ENCODE assay signal across 14 mouse cellular contexts in the genomic region with DNA sequence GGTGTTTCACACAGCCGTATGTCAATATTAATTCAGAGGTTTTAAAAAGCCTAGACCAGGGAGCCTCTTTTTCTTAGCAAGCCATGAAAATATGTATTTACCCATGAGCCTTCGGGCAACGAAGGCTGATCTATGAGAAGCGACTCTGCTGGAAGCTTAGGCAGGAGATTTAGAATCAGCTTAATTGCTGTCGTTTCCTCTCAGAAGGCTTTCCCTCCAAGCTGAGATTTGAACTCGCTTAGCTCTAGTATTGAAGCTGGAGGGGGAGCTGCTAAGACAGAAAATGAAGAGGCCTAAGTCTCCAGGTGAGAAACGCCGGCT.
DNase-seq lines count a peak whose midpoint lies in the region; ATAC-seq and TF ChIP-seq lines count a peak whose summit lies in the region.
"Had no signal": no experiment of that assay in that cellular context is flagged by ENCODE, and none has a peak within 500 bp of the region (broad histone marks: within the 10 kb centered on the region; RNA-seq: fewer than 3 reads in every experiment).

No protein-coding gene starts in this region.

- H3K9ac ChIP-seq in heart, postnatal 0 days (replicated peaks; ENCODE audit: low read depth, low read length): no peak overlapping the region
- no peak overlapping the region; the same call in 1 of the 2 replicates for H3K9ac ChIP-seq in midbrain, embryonic 14.5 days (replicated peaks; ENCODE audit: low read length)
- no peak overlapping the region for H3K9ac ChIP-seq in midbrain, embryonic 11.5 days (ENCODE audit: low read length)
- no peak overlapping the region for H3K9ac ChIP-seq in stomach, embryonic 16.5 days (ENCODE audit: low read length)
- H3K9ac ChIP-seq: forebrain, embryonic 15.5 days; heart, embryonic 13.5 days; liver, embryonic 15.5 days had no signal

- H3K4me2 ChIP-seq in heart, postnatal 0 days (ENCODE audit: low read depth, low read length): no peak overlapping the region
- no peak overlapping the region for H3K4me2 ChIP-seq in midbrain, embryonic 14.5 days (ENCODE audit: low read length)
- H3K4me2 ChIP-seq in midbrain, embryonic 11.5 days: no peak overlapping the region
- H3K4me2 ChIP-seq in stomach, embryonic 16.5 days (ENCODE audit: low read depth, low read length): no peak overlapping the region
- H3K4me2 ChIP-seq: forebrain, embryonic 15.5 days; heart, embryonic 13.5 days; liver, embryonic 15.5 days had no signal

- no peaks in the 10 kb centered on the region for H3K4me1 ChIP-seq in heart, postnatal 0 days (ENCODE audit: control insufficient read depth, insufficient read depth)
- H3K4me1 ChIP-seq in midbrain, embryonic 14.5 days (ENCODE audit: control insufficient read depth, insufficient read depth, low read length): no peaks in the 10 kb centered on the region; the same call in 1 of the 2 replicates
- H3K4me1 ChIP-seq in midbrain, embryonic 11.5 days (ENCODE audit: control insufficient read depth, insufficient read depth, low read length): no peaks in the 10 kb centered on the region
- H3K4me1 ChIP-seq in stomach, embryonic 16.5 days (ENCODE audit: control insufficient read depth, insufficient read depth, low read length): peaks cover 6% of the 10 kb centered on the region; the same call in 1 of the 2 replicates
- H3K4me1 ChIP-seq: forebrain, embryonic 15.5 days had no signal

- ATAC-seq in heart, postnatal 0 days (ENCODE audit: insufficient read depth, low read depth): no peak
- ATAC-seq in midbrain, embryonic 14.5 days (ENCODE audit: low FRiP score, low TSS enrichment): no peak
- no peak for ATAC-seq in midbrain, embryonic 11.5 days (ENCODE audit: low FRiP score)
- ATAC-seq in inflammation-experienced regulatory T-cells, adult 6 months: peak; percentile 44
- ATAC-seq in stomach, embryonic 16.5 days (ENCODE audit: insufficient read depth, low FRiP score): no peak
- ATAC-seq: forebrain, embryonic 15.5 days; hindbrain, embryonic 16.5 days had no signal

- no peak for TF ChIP-seq EP300 in heart, postnatal 0 days (IDR thresholded peaks at IDR 0.05; ENCODE audit: low read depth)

- no peaks in the 10 kb centered on the region for H3K36me3 ChIP-seq in heart, postnatal 0 days (replicated peaks; ENCODE audit: control insufficient read depth, insufficient read depth, low read length)
- H3K36me3 ChIP-seq in midbrain, embryonic 14.5 days (ENCODE audit: control insufficient read depth, insufficient read depth, low read length): no peaks in the 10 kb centered on the region
- H3K36me3 ChIP-seq in midbrain, embryonic 11.5 days (ENCODE audit: control insufficient read depth, insufficient read depth, low read length): no peaks in the 10 kb centered on the region
- no peaks in the 10 kb centered on the region for H3K36me3 ChIP-seq in stomach, embryonic 16.5 days (ENCODE audit: control insufficient read depth, insufficient read depth, low read length)
- H3K36me3 ChIP-seq: forebrain, embryonic 15.5 days; heart, embryonic 13.5 days; liver, embryonic 15.5 days had no signal

- no peak for TF ChIP-seq CTCF in heart, postnatal 0 days (IDR thresholded peaks at IDR 0.05; ENCODE audit: low read depth)

- 65% methylated on average over 8 of the region's 8 CpGs for WGBS in heart, postnatal 0 days
- WGBS in midbrain, embryonic 14.5 days: 48% methylated on average over 8 of the region's 8 CpGs
- WGBS in midbrain, embryonic 11.5 days: 65% methylated on average over 8 of the region's 8 CpGs
- 55% methylated on average over 8 of the region's 8 CpGs for WGBS in stomach, embryonic 16.5 days

- no peak for DNase-seq in heart, postnatal 0 days (ENCODE audit: low spot score)
- no peak for DNase-seq in heart, postnatal 14 days
- DNase-seq in midbrain, embryonic 14.5 days: peak; percentile 50
- DNase-seq in midbrain, embryonic 11.5 days (ENCODE audit: low spot score, missing footprints): no peak
- no peak for DNase-seq in left cerebral cortex, postnatal 36 days (ENCODE audit: low spot score in 2 of 2)
- DNase-seq: cerebellum, adult 11 months; cerebellum, postnatal 36 days had no signal

- no peaks in the 10 kb centered on the region for H3K9me3 ChIP-seq in heart, postnatal 0 days (replicated peaks; ENCODE audit: control insufficient read depth, low read length)
- H3K9me3 ChIP-seq in midbrain, embryonic 14.5 days (ENCODE audit: control insufficient read depth, low read length): no peaks in the 10 kb centered on the region
- H3K9me3 ChIP-seq in midbrain, embryonic 11.5 days (ENCODE audit: control insufficient read depth, low read length): no peaks in the 10 kb centered on the region
- H3K9me3 ChIP-seq in stomach, embryonic 16.5 days (replicated peaks; ENCODE audit: control insufficient read depth, low read length): no peaks in the 10 kb centered on the region
- H3K9me3 ChIP-seq: forebrain, embryonic 15.5 days; heart, embryonic 13.5 days; liver, embryonic 15.5 days had no signal

- intact Hi-C loops in heart, postnatal 14 days (cut with DNase I): no loop called here
- intact Hi-C loops in left cerebral cortex, postnatal 36 days (cut with DNase I): loop anchor here (10.0 kb wide), 1 partner anchor 175 kb away; no protein-coding TSS in a partner anchor

- H3K27ac ChIP-seq in heart, postnatal 0 days (ENCODE audit: low read depth): 0 out of 2 replicates have a peak overlapping the region, but pooled peaks have one; percentile 7
- H3K27ac ChIP-seq in midbrain, embryonic 14.5 days (replicated peaks; ENCODE audit: low read depth, low read length): peak overlapping the region; percentile 37; the same call in 1 of the 2 replicates
- H3K27ac ChIP-seq in midbrain, embryonic 11.5 days (ENCODE audit: low read depth, low read length): no peak overlapping the region
- H3K27ac ChIP-seq in stomach, embryonic 16.5 days (ENCODE audit: low read length): peak overlapping the region; percentile 63
- H3K27ac ChIP-seq: forebrain, embryonic 15.5 days; kidney, postnatal 0 days; liver, embryonic 15.5 days had no signal

- H3K27me3 ChIP-seq in heart, postnatal 0 days (ENCODE audit: control insufficient read depth, insufficient read depth, low read length): no peaks in the 10 kb centered on the region
- no peaks in the 10 kb centered on the region for H3K27me3 ChIP-seq in midbrain, embryonic 14.5 days (ENCODE audit: control insufficient read depth, insufficient read depth, low read length)
- no peaks in the 10 kb centered on the region for H3K27me3 ChIP-seq in midbrain, embryonic 11.5 days (ENCODE audit: control insufficient read depth, insufficient read depth, low read length)
- H3K27me3 ChIP-seq in stomach, embryonic 16.5 days (ENCODE audit: control insufficient read depth, insufficient read depth, low read length): no peaks in the 10 kb centered on the region
- H3K27me3 ChIP-seq: forebrain, embryonic 15.5 days; heart, embryonic 13.5 days; liver, embryonic 15.5 days had no signal

- no peak overlapping the region for H3K4me3 ChIP-seq in heart, postnatal 0 days (ENCODE audit: low read depth, low read length)
- no peak overlapping the region for H3K4me3 ChIP-seq in midbrain, embryonic 14.5 days (replicated peaks; ENCODE audit: low read depth, low read length)
- no peak overlapping the region for H3K4me3 ChIP-seq in midbrain, embryonic 11.5 days (ENCODE audit: low read depth, low read length)
- H3K4me3 ChIP-seq in stomach, embryonic 16.5 days (replicated peaks; ENCODE audit: low read length): no peak overlapping the region
- H3K4me3 ChIP-seq: forebrain, embryonic 15.5 days; heart, embryonic 13.5 days; liver, embryonic 15.5 days had no signal
